Mouse (Mus musculus): ENCODE data around the gene Gm10392.

DNA sequence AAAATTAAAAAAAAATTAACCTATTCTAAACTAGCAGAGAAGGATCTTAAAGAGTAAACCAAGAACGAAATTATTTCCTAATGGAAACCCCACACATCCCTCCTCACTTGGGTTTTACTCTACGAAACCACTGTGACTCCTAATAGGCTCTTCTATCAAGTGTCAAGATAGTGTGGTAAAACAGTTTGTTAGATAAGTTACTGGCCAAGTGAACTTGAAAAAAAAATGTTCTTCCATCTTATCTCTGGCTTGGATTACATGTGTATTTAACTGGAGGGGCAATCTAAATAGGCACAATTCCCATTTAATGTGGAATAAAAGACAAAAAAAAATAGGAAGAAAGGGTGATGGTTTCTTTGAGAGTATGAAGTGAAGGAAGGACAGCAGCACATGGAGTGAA is 11.9 kb upstream of the Gm10392 start:
- TF ChIP-seq CTCF (conservative IDR thresholded peaks at IDR 0.05; ENCODE audit: insufficient read depth, insufficient read length, low read depth, low read length), result no peak
- TF ChIP-seq POLR2A (IDR thresholded peaks at IDR 0.05; ENCODE audit: low read depth, low read length), result no peak

All from kidney, adult 2 months (tissue).